Mouse (Mus musculus) intestine, embryonic 14.5 days (tissue): ENCODE data around the gene Olfr340. TPM values are rescaled to one million over a fixed set of nuclear protein-coding genes. Genes with fewer than 3 reads are reported as not detected.
"Not testable (repeated sequence)": the region's sequence is repeated elsewhere in the genome, so short reads cannot be mapped to it uniquely, and the experiment has no call there.

Source experiments
- ATAC-seq: fragments of 200-750 bp; cut with Nextera tagmentation; replicated peaks from 2 replicates; pipeline ENCODE4 v1.8.0; 2017; ENCODE audit warnings: low read depth, moderate number of reproducible peaks, moderate TSS enrichment, moderate library complexity; ENCODE audit not compliant: low FRiP score, low TSS enrichment
- DNase-seq: peaks from one replicate; pipeline ENCODE4 v3.0.0-alpha.2; 2018; ENCODE audit warnings: low spot score
- H3K27ac ChIP-seq: fragments of 300-500 bp; sonication (generic); 2 replicates; pipeline ENCODE4 v1.5.1; 2014; ENCODE audit warnings: low read depth, mild to moderate bottlenecking, control low read depth
- H3K27me3 ChIP-seq: fragments of 300-500 bp; sonication (generic); replicated peaks from 2 replicates; pipeline ENCODE4 v1.6.1; 2014; ENCODE audit warnings: low read length, control low read depth; ENCODE audit not compliant: control insufficient read depth, insufficient read depth
- H3K36me3 ChIP-seq: fragments of 300-500 bp; sonication (generic); 2 replicates; pipeline ENCODE4 v1.6.1; 2014; ENCODE audit warnings: low read length, control low read depth; ENCODE audit not compliant: control insufficient read depth, insufficient read depth
- H3K4me1 ChIP-seq: fragments of 300-500 bp; sonication (generic); replicated peaks from 2 replicates; pipeline ENCODE4 v1.6.1; 2014; ENCODE audit warnings: low read length, control low read depth, mixed read lengths; ENCODE audit not compliant: control insufficient read depth, insufficient read depth
- H3K4me2 ChIP-seq: fragments of 300-500 bp; sonication (generic); 2 replicates; pipeline ENCODE4 v1.6.1; 2014; ENCODE audit warnings: low read length
- H3K4me3 ChIP-seq: fragments of 300-500 bp; sonication (generic); 2 replicates; pipeline ENCODE4 v1.5.1; 2014; ENCODE audit warnings: low read depth, low read length, control low read depth, mixed read lengths
- H3K9ac ChIP-seq: fragments of 300-500 bp; sonication (generic); 2 replicates; pipeline ENCODE4 v1.6.1; 2014; ENCODE audit warnings: mild to moderate bottlenecking, low read length
- H3K9me3 ChIP-seq: fragments of 300-500 bp; sonication (generic); 2 replicates; pipeline ENCODE4 v1.6.1; 2016; ENCODE audit warnings: low read length, control low read depth; ENCODE audit not compliant: control insufficient read depth
- WGBS: fragments of 180-500 bp; shearing (Covaris S2); extraction: QIAGEN DNeasy Blood & Tissue Kit; methylation state at CpG from one replicate; pipeline ENCODE4 v1.1.7; 2014; 5-methylcytosine and 5-hydroxymethylcytosine counted together
- polyA plus RNA-seq: library from polyadenylated mRNA; unstranded; fragments of >200 nt; fragmentation: Nextera tagmentation; extraction: Ambion mirVana; gene quantifications from 2 replicates; pipeline ENCODE4 v1.2.1, GENCODE M21; 2014

Olfr340 gene
- polyA plus RNA-seq = not detected in 2 replicates

GRCm38 (mm10) chr2:36452287-36452686 is at the start of gene Olfr340:
Gene Olfr340 (plus strand): TSS chr2:36452587.
- Histone ChIP-seq H3K27me3 (no peaks in the 10 kb centered on the region), H3K27ac (no peak within 1 kb of the TSS), H3K4me1 (no peaks in the 10 kb centered on the region), H3K4me2 (no peak within 1 kb of the TSS), H3K9me3 (no peaks in the 10 kb centered on the region), H3K4me3 (no peak within 1 kb of the TSS), H3K36me3 (no peaks in the 10 kb centered on the region), H3K9ac (no peak within 1 kb of the TSS)
- DNase-seq (no peak), ATAC-seq (no peak)
- 60% methylated on average over 1 of the region's 1 CpGs for WGBS

DNA sequence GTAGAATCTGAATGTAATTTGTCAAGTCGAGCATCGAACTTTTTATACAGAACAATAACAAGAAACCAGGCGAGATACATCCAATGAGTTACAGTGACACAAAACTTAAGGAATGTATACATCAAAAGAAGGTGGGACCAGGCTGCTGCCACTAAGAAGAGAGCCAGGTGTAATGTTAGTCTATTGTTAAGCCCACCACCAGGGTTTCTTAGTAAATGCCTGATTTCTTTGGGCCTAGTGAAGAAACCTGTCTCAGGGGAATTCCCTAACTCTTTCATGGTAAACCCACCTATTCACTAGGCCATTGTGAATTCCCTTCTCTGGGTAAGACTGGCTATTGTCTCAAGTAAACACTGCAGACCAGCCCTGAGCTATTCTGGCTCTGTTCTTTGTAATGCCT is 37.2 kb upstream of the Olfr340 start:
- WGBS = 91% methylated on average over 3 of the region's 3 CpGs
- H3K9me3 ChIP-seq, H3K9ac ChIP-seq, DNase-seq, H3K36me3 ChIP-seq, H3K27ac ChIP-seq, H3K4me2 ChIP-seq, H3K4me1 ChIP-seq, H3K4me3 ChIP-seq, ATAC-seq, H3K27me3 ChIP-seq: not testable (repeated sequence)

DNA sequence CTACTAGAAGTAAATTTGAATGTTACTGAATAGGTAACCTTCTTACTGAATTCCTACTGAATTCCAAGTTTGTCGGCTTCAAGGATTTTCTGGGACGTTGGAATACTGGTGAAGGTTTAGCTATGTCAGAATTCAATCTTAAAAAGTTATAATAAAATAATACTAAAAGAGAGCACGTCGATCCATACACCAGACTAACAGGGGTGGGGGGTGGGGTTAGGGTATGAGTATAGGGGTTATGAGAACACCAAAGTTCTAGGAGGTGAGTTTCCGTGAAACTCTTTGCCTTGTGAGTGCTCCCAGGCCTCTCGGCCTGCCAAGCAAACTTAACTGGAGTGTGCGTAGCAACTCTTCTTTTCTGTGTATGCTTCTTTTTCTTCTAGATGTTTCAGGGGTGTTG is 36.8 kb upstream of the Olfr340 start:
- H3K9ac ChIP-seq, H3K27ac ChIP-seq, H3K27me3 ChIP-seq, ATAC-seq, H3K36me3 ChIP-seq, H3K4me3 ChIP-seq, DNase-seq, H3K9me3 ChIP-seq, H3K4me1 ChIP-seq, H3K4me2 ChIP-seq: not testable (repeated sequence)
- 91% methylated on average over 7 of the region's 7 CpGs for WGBS

DNA sequence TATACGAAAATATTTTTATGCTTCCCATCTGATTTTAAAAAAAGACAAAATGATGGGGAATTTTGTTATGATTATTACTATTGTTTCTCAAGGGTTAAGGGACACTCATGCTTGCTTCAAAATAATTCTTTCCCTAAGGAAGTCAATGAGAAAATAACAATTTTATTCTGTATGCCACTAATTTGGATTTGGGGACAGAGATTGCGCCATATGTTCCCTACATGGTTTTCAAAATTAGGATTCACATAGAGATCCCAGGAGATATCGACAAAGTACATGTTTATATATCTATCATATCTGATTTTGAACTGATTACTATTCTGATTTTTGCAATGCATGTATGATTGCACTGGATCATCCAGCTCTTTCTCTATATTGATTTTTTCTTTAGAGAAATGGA is 33.7 kb upstream of the Olfr340 start, which contains the start of gene Olfr339:
Olfr339 (plus strand) TSS at position 301 of the 400 bp plus-strand sequence.
- Histone ChIP-seq H3K4me2 (no peak within 1 kb of the TSS), H3K4me1 (no peaks in the 10 kb centered on the region), H3K27me3 (no peaks in the 10 kb centered on the region), H3K9me3 (no peaks in the 10 kb centered on the region), H3K9ac (no peak within 1 kb of the TSS), H3K4me3 (no peak within 1 kb of the TSS), H3K36me3 (no peaks in the 10 kb centered on the region), H3K27ac (no peak within 1 kb of the TSS)
- ATAC-seq = no peak
- no peak for DNase-seq
- WGBS = 88% methylated on average over 3 of the region's 3 CpGs

DNA sequence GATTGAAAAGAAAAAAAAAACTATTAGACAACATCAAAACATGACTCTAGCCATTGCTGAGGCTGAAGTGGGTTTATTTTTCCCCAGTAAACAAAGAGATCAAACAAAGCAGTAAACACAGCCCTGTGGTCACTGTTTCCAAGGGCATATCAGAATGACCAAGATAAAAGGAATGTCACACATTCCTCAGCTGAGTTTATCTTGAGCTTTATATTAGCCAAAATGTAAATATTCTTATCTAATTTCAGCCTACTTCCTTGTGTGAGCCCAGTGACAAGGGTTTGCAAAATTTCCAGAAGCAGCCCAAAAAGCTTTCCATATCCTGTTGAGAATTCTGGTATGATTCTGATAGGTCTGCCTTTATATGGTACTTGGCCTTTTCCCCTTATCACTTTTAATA is 21.2 kb downstream of the Olfr340 start:
- ATAC-seq (no peak), DNase-seq (no peak)
- Histone ChIP-seq H3K27me3 (no peaks in the 10 kb centered on the region), H3K4me3 (no peak overlapping the region), H3K9me3 (peaks cover 3% of the 10 kb centered on the region; the same call in 1 of the 2 replicates), H3K36me3 (no peaks in the 10 kb centered on the region), H3K27ac (no peak overlapping the region), H3K4me1 (no peaks in the 10 kb centered on the region), H3K9ac (no peak overlapping the region), H3K4me2 (no peak overlapping the region)

- H3K4me2 ChIP-seq = no peak within 1 kb of the TSS
- no peak for DNase-seq
- H3K27me3 ChIP-seq = no peaks in the 10 kb centered on the region
- no peaks in the 10 kb centered on the region for H3K4me1 ChIP-seq
- no peak within 1 kb of the TSS for H3K27ac ChIP-seq
- H3K4me3 ChIP-seq = no peak within 1 kb of the TSS
- ATAC-seq = no peak
- no peaks in the 10 kb centered on the region for H3K9me3 ChIP-seq
- no peaks in the 10 kb centered on the region for H3K36me3 ChIP-seq
- H3K9ac ChIP-seq = no peak within 1 kb of the TSS
These were observed 30.0 kb downstream of the Olfr340 start, which contains the start of gene Olfr341 for GRCm38 (mm10) chr2:36482368-36482767. Gene Olfr341 (minus strand): TSS chr2:36482468.

Other genes starting within 250 kb of the Olfr340 start
- 25.1 and 26.1 TPM in 2 replicates for gene Ptgs1, start 222.2 kb upstream of the Olfr340 start, polyA plus RNA-seq
- gene Olfr338, start 79.1 kb upstream of the Olfr340 start, polyA plus RNA-seq = 0.05 TPM in 1 of 2 replicates, not detected in the other
- not detected in 2 replicates for gene Olfr339, start 33.6 kb upstream of the Olfr340 start, polyA plus RNA-seq
- not detected in 2 replicates for gene Olfr341, start 29.9 kb downstream of the Olfr340 start, polyA plus RNA-seq
- gene Olfr342, start 72.4 kb downstream of the Olfr340 start, polyA plus RNA-seq = not detected in 2 replicates
- not detected in 2 replicates for gene Olfr344, start 114.1 kb downstream of the Olfr340 start, polyA plus RNA-seq
- not detected in 2 replicates for gene Olfr345, start 187.5 kb downstream of the Olfr340 start, polyA plus RNA-seq
- gene Olfr346, start 233.2 kb downstream of the Olfr340 start, polyA plus RNA-seq = not detected in 2 replicates